Mouse (Mus musculus): Measurements from ENCODE around the gene Usp40. TPM values are rescaled to one million over a fixed set of nuclear protein-coding genes. Genes with fewer than 3 reads are reported as not detected.
A peak's percentile ranks its signal among the peaks of the same experiment; 100 is the strongest.

The Usp40 gene
- polyA plus RNA-seq, 1 experiment from 2014 or later: 29.5 TPM

- no peaks in the 10 kb centered on the region for H3K27me3 ChIP-seq
- CTCF ChIA-PET: interaction anchor here (1.1 to 1.2 kb wide), 2 partner anchors 10 to 14 kb away, joined by 3 read pairs; no protein-coding TSS in a partner anchor
- ATAC-seq (no peak), DNase-seq (ENCODE audit: low read depth, low spot score) (peak; percentile 2)
- in situ Hi-C loops (cut with MboI; ENCODE audit: low pct_unique_long_range_greater_than_20kb): loop anchor here (10.0 kb wide), 1 partner anchor 277 kb away; no protein-coding TSS in a partner anchor
- POLR2A ChIA-PET: interaction anchor here (0.6 kb wide), 1 partner anchor 338 kb away, joined by 4 read pairs; no protein-coding TSS in a partner anchor
- TF ChIP-seq CTCF (IDR thresholded peaks at IDR 0.05): no peak
Observed at GRCm38 (mm10) chr1:88007692-88008210, 600 bp downstream of the Usp40 start.

DNA sequence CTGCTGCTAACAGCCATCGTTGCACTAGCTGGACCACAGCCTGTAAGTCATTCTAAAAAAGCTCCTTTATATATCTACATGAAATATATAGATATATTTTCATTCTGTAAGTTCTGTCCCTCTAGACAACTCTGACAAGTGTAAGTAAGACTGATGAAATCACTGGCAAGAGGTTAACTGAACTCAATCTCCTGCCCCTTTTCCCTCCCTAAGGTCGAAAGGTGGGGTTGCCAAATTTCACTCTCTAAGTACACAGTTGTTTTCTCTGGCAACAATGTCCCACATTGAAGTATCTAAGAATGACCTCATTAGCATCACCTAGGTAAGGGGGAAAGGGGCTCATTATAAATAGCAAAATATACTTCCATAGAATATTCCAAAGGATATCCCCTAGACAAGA, 15.6 kb downstream of the Usp40 start:
- CTCF ChIA-PET: interaction anchor here (1.2 to 1.7 kb wide), 2 partner anchors 10 to 17 kb away, joined by 5 read pairs; no protein-coding TSS in a partner anchor
- no peak for ATAC-seq
- in situ Hi-C loops (cut with MboI; ENCODE audit: low pct_unique_long_range_greater_than_20kb): no loop called here
- no peak for TF ChIP-seq CTCF (IDR thresholded peaks at IDR 0.05)
- POLR2A ChIA-PET: no interaction called here
- no peaks in the 10 kb centered on the region for H3K27me3 ChIP-seq
- no peak for DNase-seq (ENCODE audit: low read depth, low spot score)

DNA sequence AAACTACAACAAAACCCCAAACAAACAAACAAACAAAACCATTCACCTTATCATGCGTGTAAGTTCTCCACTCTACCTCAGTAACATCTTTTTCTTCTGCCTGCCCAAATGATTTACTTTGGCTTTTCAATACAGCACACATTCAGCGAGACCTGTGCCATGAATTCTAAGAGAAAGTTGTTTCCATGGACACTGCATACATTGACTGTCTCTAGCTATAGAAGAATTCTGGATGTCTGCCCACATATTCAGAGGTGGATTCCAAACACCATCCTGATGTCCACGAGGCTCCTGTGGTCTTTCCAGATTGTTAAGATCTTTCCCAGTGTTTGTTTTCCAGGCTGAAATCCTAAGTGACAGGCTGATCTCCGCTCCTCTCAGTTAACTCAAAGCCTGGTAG, 26.1 kb downstream of the Usp40 start:
- ChIA-PET CTCF (interaction anchor here (1.2 to 1.7 kb wide), 2 partner anchors 10 to 17 kb away, joined by 3 to 5 read pairs; no protein-coding TSS in a partner anchor), POLR2A (no interaction called here)
- ATAC-seq (no peak), DNase-seq (ENCODE audit: low read depth, low spot score) (no peak)
- no peaks in the 10 kb centered on the region for H3K27me3 ChIP-seq
- in situ Hi-C loops (cut with MboI; ENCODE audit: low pct_unique_long_range_greater_than_20kb): no loop called here
- no peak for TF ChIP-seq CTCF (IDR thresholded peaks at IDR 0.05)

DNA sequence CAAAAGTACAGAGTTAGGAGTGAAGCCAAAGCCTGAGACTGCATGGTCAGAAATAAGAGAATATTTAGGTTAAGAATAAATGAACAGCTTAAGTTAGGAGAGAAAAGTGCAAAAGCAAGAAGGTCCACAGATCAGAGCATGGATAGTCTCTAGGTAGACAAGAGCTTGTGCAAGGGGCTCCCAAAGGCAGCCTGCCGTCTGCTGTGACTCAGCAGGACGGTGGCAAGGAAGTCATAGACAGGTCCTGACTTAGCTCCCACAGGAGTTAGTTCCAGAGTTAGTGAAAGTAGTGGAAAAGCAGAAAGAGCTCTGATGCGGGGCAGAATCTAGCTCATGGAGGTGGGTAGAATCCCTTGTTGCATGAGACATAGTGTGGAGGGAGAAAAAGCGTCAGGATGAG, 38.0 kb downstream of the Usp40 start:
- ChIA-PET CTCF (interaction anchor here (1.0 kb wide), 1 partner anchor 9 kb away, joined by 3 read pairs; no protein-coding TSS in a partner anchor), POLR2A (no interaction called here)
- no peak for ATAC-seq
- TF ChIP-seq CTCF (IDR thresholded peaks at IDR 0.05): no peak
- no peaks in the 10 kb centered on the region for H3K27me3 ChIP-seq
- in situ Hi-C loops (cut with MboI; ENCODE audit: low pct_unique_long_range_greater_than_20kb): no loop called here
- no peak for DNase-seq (ENCODE audit: low read depth, low spot score)

- TF ChIP-seq CTCF (IDR thresholded peaks at IDR 0.05): no peak
- in situ Hi-C loops (cut with MboI; ENCODE audit: low pct_unique_long_range_greater_than_20kb): no loop called here
Observed at GRCm38 (mm10) chr1:87961459-87962167, 46.7 kb downstream of the Usp40 start.

DNA sequence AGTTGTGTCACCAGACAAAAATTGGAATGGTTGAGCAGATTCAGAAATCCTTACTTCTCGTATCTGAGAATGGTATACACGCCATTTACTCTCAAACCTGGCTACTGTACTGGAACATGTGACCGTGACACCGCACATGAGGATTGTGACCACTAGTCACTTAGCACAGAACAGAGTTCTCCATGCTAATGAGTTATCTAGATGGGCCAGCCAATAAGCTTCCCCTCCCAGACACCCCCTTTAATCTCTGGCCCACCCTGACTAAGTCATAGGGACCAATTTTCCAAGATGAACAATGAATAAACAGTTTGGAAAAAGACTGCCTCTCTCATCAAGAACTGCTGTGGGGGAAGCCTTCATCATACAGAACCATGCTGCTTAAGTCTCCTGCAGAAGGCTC, 47.6 kb downstream of the Usp40 start:
- H3K27me3 ChIP-seq: no peaks in the 10 kb centered on the region
- ChIA-PET CTCF (interaction anchor here (1.7 to 1.9 kb wide), 2 partner anchors 12 to 13 kb away, joined by 3 to 6 read pairs; no protein-coding TSS in a partner anchor), POLR2A (interaction anchor here (1.0 kb wide), 1 partner anchor 9 kb away, joined by 3 read pairs; no protein-coding TSS in a partner anchor)
- ATAC-seq (peak; percentile 47), DNase-seq (ENCODE audit: low read depth, low spot score) (no peak)
- TF ChIP-seq CTCF (IDR thresholded peaks at IDR 0.05): no peak
- in situ Hi-C loops (cut with MboI; ENCODE audit: low pct_unique_long_range_greater_than_20kb): no loop called here

More at GRCm38 (mm10) chr1:87961459-87962167, 46.7 kb downstream of the Usp40 start:
- ATAC-seq (no peak), DNase-seq (ENCODE audit: low read depth, low spot score) (no peak)
- POLR2A ChIA-PET: interaction anchor here (1.0 kb wide), 1 partner anchor 8 kb away, joined by 3 read pairs; no protein-coding TSS in a partner anchor
- no peaks in the 10 kb centered on the region for H3K27me3 ChIP-seq
- CTCF ChIA-PET: interaction anchor here (1.4 to 1.9 kb wide), 3 partner anchors 13 to 194 kb away, joined by 3 to 6 read pairs (median 3); no protein-coding TSS in a partner anchor

- in situ Hi-C loops (cut with MboI; ENCODE audit: low pct_unique_long_range_greater_than_20kb): no loop called here
- CTCF ChIA-PET: interaction anchor here (1.4 to 1.9 kb wide), 2 partner anchors 11 to 37 kb away, joined by 3 to 6 read pairs; no protein-coding TSS in a partner anchor
- no peaks in the 10 kb centered on the region for H3K27me3 ChIP-seq
- ATAC-seq (peak; percentile 17), DNase-seq (ENCODE audit: low read depth, low spot score) (no peak)
- POLR2A ChIA-PET: no interaction called here
- no peak for TF ChIP-seq CTCF (IDR thresholded peaks at IDR 0.05)
Observed at GRCm38 (mm10) chr1:87959998-87960431, 48.3 kb downstream of the Usp40 start.

GRCm38 (mm10) chr1:87959532-87959931, 48.8 kb downstream of the Usp40 start:
- DNase-seq (ENCODE audit: low read depth, low spot score): no peak
- in situ Hi-C loops (cut with MboI; ENCODE audit: low pct_unique_long_range_greater_than_20kb): no loop called here
- no peaks in the 10 kb centered on the region for H3K27me3 ChIP-seq
- ChIA-PET POLR2A (interaction anchor here (0.6 kb wide), 1 partner anchor 1136 kb away, joined by 5 read pairs; no protein-coding TSS in a partner anchor), CTCF (interaction anchor here (1.4 to 1.9 kb wide), 2 partner anchors 10 to 37 kb away, joined by 3 to 6 read pairs; no protein-coding TSS in a partner anchor)
- no peak for TF ChIP-seq CTCF (IDR thresholded peaks at IDR 0.05)
- ATAC-seq: no peak

DNA sequence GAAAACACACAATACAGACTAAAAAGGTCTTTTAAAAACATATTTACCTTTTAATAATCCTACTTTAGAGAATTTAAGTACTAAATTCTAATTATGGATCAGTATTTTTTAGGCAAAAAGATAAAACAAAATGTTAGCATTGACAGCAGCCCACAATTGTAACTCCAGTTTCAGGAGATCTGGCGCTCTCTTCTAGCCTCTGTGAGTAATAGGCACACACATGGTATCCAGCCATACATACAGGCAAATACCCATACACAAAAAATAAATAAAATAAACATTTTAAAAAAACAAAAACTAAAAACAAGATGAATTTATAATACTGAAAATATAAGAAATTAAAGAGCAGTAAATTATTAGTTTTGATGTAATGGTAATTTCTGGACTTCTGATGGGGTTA, 49.4 kb downstream of the Usp40 start:
- TF ChIP-seq CTCF (IDR thresholded peaks at IDR 0.05): peak; percentile 50
- ChIA-PET POLR2A (interaction anchor here (0.6 kb wide), 1 partner anchor 1135 kb away, joined by 5 read pairs; no protein-coding TSS in a partner anchor), CTCF (no interaction called here)
- in situ Hi-C loops (cut with MboI; ENCODE audit: low pct_unique_long_range_greater_than_20kb): no loop called here
- no peak for ATAC-seq
- no peak for DNase-seq (ENCODE audit: low read depth, low spot score)
- no peaks in the 10 kb centered on the region for H3K27me3 ChIP-seq

DNA sequence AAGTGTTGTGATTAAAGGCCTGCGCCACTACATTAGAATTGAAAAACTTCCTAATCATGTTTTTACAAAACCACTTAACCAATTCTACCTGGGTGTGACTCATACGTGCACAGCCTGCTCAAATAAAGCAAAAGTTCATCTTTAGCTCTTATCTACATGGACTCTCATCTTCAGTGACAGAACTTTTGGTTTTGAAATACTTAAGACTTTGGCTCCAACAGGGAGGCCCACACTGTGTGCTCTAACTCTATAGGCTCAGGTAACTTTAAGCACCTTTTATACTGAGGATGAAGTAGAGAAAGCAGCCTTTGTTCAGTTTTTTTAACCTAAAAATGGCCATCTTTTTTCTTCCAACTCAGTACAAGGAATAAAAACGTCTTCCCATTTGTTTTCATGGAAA, 55.3 kb downstream of the Usp40 start:
- DNase-seq (ENCODE audit: low read depth, low spot score): no peak
- POLR2A ChIA-PET: no interaction called here
- TF ChIP-seq CTCF (IDR thresholded peaks at IDR 0.05): no peak
- no peaks in the 10 kb centered on the region for H3K27me3 ChIP-seq
- in situ Hi-C loops (cut with MboI; ENCODE audit: low pct_unique_long_range_greater_than_20kb): no loop called here
- CTCF ChIA-PET: no interaction called here
- ATAC-seq: no peak

- DNase-seq (ENCODE audit: low read depth, low spot score) (no peak), ATAC-seq (no peak)
- no peak for TF ChIP-seq CTCF (IDR thresholded peaks at IDR 0.05)
- POLR2A ChIA-PET: no interaction called here
- CTCF ChIA-PET: no interaction called here
- in situ Hi-C loops (cut with MboI; ENCODE audit: low pct_unique_long_range_greater_than_20kb): no loop called here
- H3K27me3 ChIP-seq: no peaks in the 10 kb centered on the region
Observed at GRCm38 (mm10) chr1:87951641-87952040, 56.7 kb downstream of the Usp40 start.

Data from Patski (cell line).